Mouse (Mus musculus): ENCODE measurements around the gene Rpl23a. TPM values are rescaled to one million over a fixed set of nuclear protein-coding genes. Genes with fewer than 3 reads are reported as not detected.

The Rpl23a gene
- polyA plus RNA-seq (2012; rRNA removed): 193 and 312 TPM in 2 replicates

DNA sequence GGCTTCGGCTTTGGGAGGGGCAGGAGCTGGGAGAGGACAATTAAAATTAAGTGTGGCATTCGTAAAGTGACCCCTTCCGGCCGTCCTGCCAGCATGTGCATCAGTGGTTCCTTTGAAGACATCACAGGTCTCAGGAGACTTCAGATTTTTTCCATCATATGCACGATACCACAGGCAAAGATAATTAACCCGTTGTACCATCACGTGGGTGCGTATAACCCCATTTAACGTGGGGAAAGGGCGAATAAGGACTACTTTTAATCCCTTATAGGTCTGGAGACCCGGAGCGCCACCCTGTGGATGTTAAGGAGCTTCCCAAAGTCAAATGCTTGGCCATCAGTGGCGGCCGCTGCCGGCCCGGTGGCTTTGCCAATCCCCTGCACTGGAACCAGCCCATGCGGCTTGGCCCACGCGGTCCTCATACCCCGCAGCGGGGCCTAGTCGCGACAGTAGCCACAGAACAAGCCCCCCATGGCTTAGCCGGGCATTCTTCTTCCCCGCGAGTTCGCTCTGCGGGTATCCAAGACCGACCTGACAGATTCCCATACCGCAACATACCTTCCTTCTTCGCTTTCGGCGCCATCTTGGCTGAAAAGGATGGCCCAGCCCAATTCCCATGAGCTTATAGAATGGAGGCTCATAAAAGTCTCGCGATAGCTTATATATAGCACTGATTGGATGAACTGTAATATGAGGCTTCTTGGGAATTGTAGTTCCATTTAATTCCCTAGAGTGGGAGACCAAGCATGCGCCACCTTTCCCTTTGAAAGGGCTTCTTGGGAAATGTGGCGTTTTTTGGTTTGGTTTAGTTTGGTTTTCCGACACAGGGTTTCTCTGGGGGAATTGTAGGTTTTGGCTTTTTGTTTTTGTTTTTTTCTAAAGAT is at the start of gene Rpl23a:
TSS of gene Rpl23a (minus strand) at position 624 of the 884 bp plus-strand sequence.
- TF ChIP-seq CTCF (IDR thresholded peaks at IDR 0.05; ENCODE audit: borderline replicate concordance, control insufficient read depth, extremely low read depth, insufficient read depth, low read length, poor library complexity) (no peak), POLR2A (IDR thresholded peaks at IDR 0.05; ENCODE audit: control insufficient read depth, extremely low read depth, insufficient read depth, low read length, poor library complexity) (peak; percentile 77; the same call in 1 of the 2 replicates)
- Histone ChIP-seq H3K4me1 (replicated peaks; ENCODE audit: control insufficient read depth, insufficient read depth, low read length) (peaks cover 8% of the 10 kb centered on the region; the same call in 1 of the 2 replicates), H3K4me3 (ENCODE audit: control insufficient read depth, insufficient read depth, low read length) (peak within 1 kb of the TSS; percentile 99), H3K36me3 (ENCODE audit: control insufficient read depth, insufficient read depth, low read length) (peaks cover 17% of the 10 kb centered on the region), H3K27me3 (ENCODE audit: control insufficient read depth, insufficient read depth, low read length) (peaks cover 2% of the 10 kb centered on the region), H3K27ac (ENCODE audit: control insufficient read depth, insufficient read depth, low read length) (peak within 1 kb of the TSS; percentile 77)
- DNase-seq: peak; percentile 74
- under 1% methylated on average over 38 of the region's 38 CpGs for WGBS

DNA sequence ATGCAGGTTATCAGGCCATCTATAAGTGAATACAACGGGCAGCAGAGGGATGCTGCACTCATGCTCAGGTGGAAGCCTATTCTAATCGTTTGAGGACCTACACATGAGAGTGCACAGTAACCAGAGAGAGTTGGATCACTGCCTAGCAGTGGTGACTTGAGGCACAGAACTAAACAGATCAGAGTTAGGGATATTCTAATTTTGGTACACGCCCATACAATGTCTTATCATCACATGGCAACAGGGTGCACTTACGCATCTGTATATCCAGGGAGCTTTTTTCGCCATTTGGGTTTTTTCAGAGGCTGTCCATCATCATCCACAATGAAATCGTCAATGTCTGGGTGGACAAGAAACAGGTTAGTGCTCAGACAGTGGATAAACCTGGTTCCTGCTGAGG is 48.1 kb upstream of the Rpl23a start:
- no peak for DNase-seq
- 98% methylated on average over 6 of the region's 6 CpGs for WGBS
- TF ChIP-seq POLR2A (IDR thresholded peaks at IDR 0.05; ENCODE audit: control insufficient read depth, extremely low read depth, insufficient read depth, low read length, poor library complexity) (no peak), CTCF (IDR thresholded peaks at IDR 0.05; ENCODE audit: borderline replicate concordance, control insufficient read depth, extremely low read depth, insufficient read depth, low read length, poor library complexity) (no peak)
- H3K36me3 ChIP-seq (ENCODE audit: control insufficient read depth, insufficient read depth, low read length): peaks cover 71% of the 10 kb centered on the region
- no peaks in the 10 kb centered on the region for H3K27me3 ChIP-seq (ENCODE audit: control insufficient read depth, insufficient read depth, low read length)
- H3K4me1 ChIP-seq (replicated peaks; ENCODE audit: control insufficient read depth, insufficient read depth, low read length): no peaks in the 10 kb centered on the region
- no peak overlapping the region for H3K27ac ChIP-seq (ENCODE audit: control insufficient read depth, insufficient read depth, low read length)
- no peak overlapping the region for H3K4me3 ChIP-seq (ENCODE audit: control insufficient read depth, insufficient read depth, low read length)

GRCm38 (mm10) chr11:78223586-78223985 is 40.2 kb upstream of the Rpl23a start:
- H3K27me3 ChIP-seq (ENCODE audit: control insufficient read depth, insufficient read depth, low read length): no peaks in the 10 kb centered on the region
- DNase-seq: no peak
- WGBS: 98% methylated on average over 4 of the region's 4 CpGs
- H3K4me1 ChIP-seq (replicated peaks; ENCODE audit: control insufficient read depth, insufficient read depth, low read length): no peaks in the 10 kb centered on the region
- TF ChIP-seq POLR2A (IDR thresholded peaks at IDR 0.05; ENCODE audit: control insufficient read depth, extremely low read depth, insufficient read depth, low read length, poor library complexity): no peak
- TF ChIP-seq CTCF (IDR thresholded peaks at IDR 0.05; ENCODE audit: borderline replicate concordance, control insufficient read depth, extremely low read depth, insufficient read depth, low read length, poor library complexity): no peak
- no peak overlapping the region for H3K4me3 ChIP-seq (ENCODE audit: control insufficient read depth, insufficient read depth, low read length)
- H3K27ac ChIP-seq (ENCODE audit: control insufficient read depth, insufficient read depth, low read length): no peak overlapping the region
- H3K36me3 ChIP-seq (ENCODE audit: control insufficient read depth, insufficient read depth, low read length): peaks cover 95% of the 10 kb centered on the region

DNA sequence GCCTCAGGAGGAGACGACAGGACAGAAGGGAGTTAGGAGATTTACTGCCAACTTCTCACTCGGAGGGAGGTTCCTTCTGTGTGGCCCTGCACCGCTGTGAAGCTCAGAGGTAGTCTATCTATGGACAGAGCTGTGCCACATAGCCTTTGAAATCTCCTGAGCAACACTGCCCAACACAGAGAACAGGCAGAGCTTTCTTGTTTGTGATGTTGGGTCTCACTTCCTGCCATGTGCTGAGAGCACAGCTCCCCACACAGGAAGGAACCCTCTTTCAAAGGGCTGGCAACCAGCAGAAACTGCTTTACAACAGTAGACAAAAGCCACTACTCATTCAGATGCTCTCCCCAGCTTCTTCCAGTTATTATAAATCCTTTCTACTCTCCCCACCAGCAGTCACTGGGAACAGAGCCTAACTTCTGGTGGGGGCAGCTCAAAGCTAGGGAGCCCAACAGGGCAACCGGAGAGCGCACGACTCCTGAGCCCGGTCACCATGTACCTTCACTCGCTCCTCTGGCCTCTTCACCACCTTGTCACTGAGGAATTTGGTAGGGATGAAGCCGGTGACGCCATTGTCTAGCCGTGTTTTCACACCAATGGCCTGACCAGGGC is 32.4 kb upstream of the Rpl23a start:
- peak; percentile 50 for DNase-seq
- no peaks in the 10 kb centered on the region for H3K27me3 ChIP-seq (ENCODE audit: control insufficient read depth, insufficient read depth, low read length)
- H3K4me3 ChIP-seq (ENCODE audit: control insufficient read depth, insufficient read depth, low read length): no peak overlapping the region
- peak overlapping the region; percentile 69 for H3K27ac ChIP-seq (ENCODE audit: control insufficient read depth, insufficient read depth, low read length)
- WGBS: 66% methylated on average over 11 of the region's 11 CpGs
- H3K4me1 ChIP-seq (replicated peaks; ENCODE audit: control insufficient read depth, insufficient read depth, low read length): peaks cover 10% of the 10 kb centered on the region
- peaks cover 78% of the 10 kb centered on the region for H3K36me3 ChIP-seq (ENCODE audit: control insufficient read depth, insufficient read depth, low read length)
- TF ChIP-seq CTCF (IDR thresholded peaks at IDR 0.05; ENCODE audit: borderline replicate concordance, control insufficient read depth, extremely low read depth, insufficient read depth, low read length, poor library complexity) (no peak), POLR2A (IDR thresholded peaks at IDR 0.05; ENCODE audit: control insufficient read depth, extremely low read depth, insufficient read depth, low read length, poor library complexity) (no peak)

DNA sequence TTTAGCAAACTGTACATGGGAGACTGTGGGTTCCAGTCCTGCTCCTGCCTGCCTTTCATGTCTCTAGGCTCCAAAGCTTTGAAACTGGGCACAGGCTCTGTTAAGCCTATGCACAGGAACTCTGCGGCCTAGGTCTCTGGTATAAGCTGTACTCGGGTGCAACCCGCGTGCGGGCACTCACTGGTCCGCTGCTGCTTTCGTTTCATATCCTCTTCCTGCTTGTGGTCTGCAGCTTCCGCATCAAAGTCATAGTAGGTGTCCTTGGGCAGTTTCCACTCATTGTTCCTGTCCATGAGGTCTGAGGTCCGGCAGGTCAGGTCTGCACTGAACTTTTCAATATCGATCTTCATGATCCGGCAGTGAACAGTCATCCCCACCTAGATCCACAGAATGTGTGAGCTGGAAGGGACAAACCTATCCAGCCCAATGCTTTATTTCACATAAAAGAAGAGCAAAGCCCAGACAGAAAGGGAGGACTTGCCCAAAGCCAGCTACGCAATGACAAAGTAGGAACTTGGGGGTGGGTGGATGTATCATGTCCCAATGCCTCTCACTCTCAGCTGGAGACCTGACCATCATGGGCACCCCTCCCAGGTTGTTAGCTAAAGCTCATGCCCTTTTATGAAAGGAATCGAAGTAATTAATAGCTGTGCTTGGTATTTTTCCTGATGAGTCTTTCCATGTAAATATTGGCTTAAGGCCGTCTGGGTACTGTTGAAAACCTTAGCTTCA is 29.9 kb upstream of the Rpl23a start:
- no peak overlapping the region for H3K27ac ChIP-seq (ENCODE audit: control insufficient read depth, insufficient read depth, low read length)
- no peaks in the 10 kb centered on the region for H3K27me3 ChIP-seq (ENCODE audit: control insufficient read depth, insufficient read depth, low read length)
- TF ChIP-seq CTCF (IDR thresholded peaks at IDR 0.05; ENCODE audit: borderline replicate concordance, control insufficient read depth, extremely low read depth, insufficient read depth, low read length, poor library complexity) (no peak), POLR2A (IDR thresholded peaks at IDR 0.05; ENCODE audit: control insufficient read depth, extremely low read depth, insufficient read depth, low read length, poor library complexity) (no peak)
- DNase-seq: no peak
- H3K4me3 ChIP-seq (ENCODE audit: control insufficient read depth, insufficient read depth, low read length): no peak overlapping the region
- H3K4me1 ChIP-seq (replicated peaks; ENCODE audit: control insufficient read depth, insufficient read depth, low read length): peaks cover 10% of the 10 kb centered on the region
- WGBS: 58% methylated on average over 14 of the region's 14 CpGs
- peaks cover 80% of the 10 kb centered on the region for H3K36me3 ChIP-seq (ENCODE audit: control insufficient read depth, insufficient read depth, low read length)

DNA sequence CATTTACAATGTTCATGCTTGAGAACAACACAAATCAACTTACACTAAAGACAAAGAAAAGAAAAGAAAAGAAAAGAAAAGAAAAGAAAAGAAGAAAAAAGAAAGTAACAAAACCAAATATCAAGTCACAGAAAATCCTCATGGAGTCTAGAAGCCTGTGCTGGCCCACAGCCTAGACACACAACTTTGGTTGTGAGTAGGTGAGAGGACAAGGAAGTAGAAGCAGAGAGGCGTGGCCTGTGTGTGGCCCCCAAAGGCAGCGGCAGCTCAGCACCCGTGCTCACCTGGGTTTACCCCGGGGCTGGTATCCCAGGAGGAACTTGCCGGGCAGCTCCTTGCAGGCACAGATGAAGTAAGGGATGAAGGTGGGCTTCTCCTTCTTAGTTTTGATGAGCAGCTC is 28.1 kb upstream of the Rpl23a start:
- TF ChIP-seq POLR2A (IDR thresholded peaks at IDR 0.05; ENCODE audit: control insufficient read depth, extremely low read depth, insufficient read depth, low read length, poor library complexity) (no peak), CTCF (IDR thresholded peaks at IDR 0.05; ENCODE audit: borderline replicate concordance, control insufficient read depth, extremely low read depth, insufficient read depth, low read length, poor library complexity) (no peak)
- no peaks in the 10 kb centered on the region for H3K27me3 ChIP-seq (ENCODE audit: control insufficient read depth, insufficient read depth, low read length)
- no peak for DNase-seq
- H3K4me1 ChIP-seq (replicated peaks; ENCODE audit: control insufficient read depth, insufficient read depth, low read length): peaks cover 10% of the 10 kb centered on the region
- 96% methylated on average over 5 of the region's 5 CpGs for WGBS
- H3K27ac ChIP-seq (ENCODE audit: control insufficient read depth, insufficient read depth, low read length): no peak overlapping the region
- no peak overlapping the region for H3K4me3 ChIP-seq (ENCODE audit: control insufficient read depth, insufficient read depth, low read length)
- H3K36me3 ChIP-seq (ENCODE audit: control insufficient read depth, insufficient read depth, low read length): peaks cover 81% of the 10 kb centered on the region

Data from thymus, adult 2 months (tissue).